Mouse (Mus musculus) megakaryocyte, embryonic 14.5 days (primary cell): Measurements from ENCODE around the gene Mob4.

ENCODE experiments used
- FLI1 ChIP-seq: IDR thresholded peaks from 2 replicates; pipeline ENCODE4 v1.6.1; 2012; ENCODE audit warnings: low read length, inconsistent platforms, mixed read lengths
- GATA1 ChIP-seq: IDR thresholded peaks from 3 replicates; pipeline ENCODE4 v1.6.1; 2012; ENCODE audit warnings: mixed read lengths, low read length, inconsistent platforms, borderline replicate concordance

- TF ChIP-seq FLI1 (no peak), GATA1 (no peak)
These were observed 45.2 kb upstream of the Mob4 start for GRCm38 (mm10) chr1:55085781-55086366.
